Mouse (Mus musculus) ES-E14 (cell line): ENCODE measurements around the gene Gm5796. TPM values are rescaled to one million over a fixed set of nuclear protein-coding genes. Genes with fewer than 3 reads are reported as not detected.
"Not testable (repeated sequence)": the region's sequence is repeated elsewhere in the genome, so short reads cannot be mapped to it uniquely, and the experiment has no call there.

Source experiments
- DNase-seq: peaks from one replicate; pipeline ENCODE4 v3.0.0-alpha.2; 2013; ENCODE audit warnings: low read depth, low spot score
- H3K27ac ChIP-seq: 2 replicates; pipeline ENCODE4 v1.5.1; 2012; ENCODE audit warnings: low read depth, mild to moderate bottlenecking, low read length, moderate library complexity, mixed read lengths; ENCODE audit not compliant: poor library complexity, insufficient read depth, severe bottlenecking
- H3K36me3 ChIP-seq: 2 replicates; pipeline ENCODE4 v1.6.1; 2012; ENCODE audit warnings: mild to moderate bottlenecking, low read length, moderate library complexity, mixed read lengths; ENCODE audit not compliant: control insufficient read depth, poor library complexity, insufficient read depth, severe bottlenecking
- H3K4me1 ChIP-seq, 2 experiments: fragments of 150-350 bp in 1 of 2; sonication (generic) in 1 of 2; 2 replicates each; pipeline ENCODE4 v1.6.1; 2012; ENCODE audit warnings: low read length in 2 of 2, mild to moderate bottlenecking in 1 of 2, mixed read lengths in 1 of 2; ENCODE audit not compliant: control insufficient read depth in 2 of 2, insufficient read depth in 2 of 2, poor library complexity in 1 of 2
- H3K4me3 ChIP-seq, 2 experiments: fragments of 150-350 bp in 1 of 2; sonication (generic) in 1 of 2; 2 replicates each; pipeline ENCODE4 v1.5.1; 2012; ENCODE audit warnings: low read length in 2 of 2, low read depth in 1 of 2, mild to moderate bottlenecking in 1 of 2, mixed read lengths in 1 of 2; ENCODE audit not compliant: insufficient read depth in 1 of 2, poor library complexity in 1 of 2, severe bottlenecking in 1 of 2
- H3K9ac ChIP-seq: 2 replicates; pipeline ENCODE4 v1.6.1; 2012; ENCODE audit warnings: low read depth, mild to moderate bottlenecking, low read length, mixed read lengths; ENCODE audit not compliant: poor library complexity, insufficient read depth, severe bottlenecking
- H3K9me3 ChIP-seq: fragments of 150-350 bp; sonication (generic); 2 replicates; pipeline ENCODE4 v1.6.1; 2012; ENCODE audit warnings: low read depth, mild to moderate bottlenecking, low read length; ENCODE audit not compliant: control insufficient read depth, insufficient read depth
- in situ Hi-C, 2 experiments: fragments of 600-800 bp; cut with MboI; formaldehyde crosslinking; loops; one replicate each; pipeline ENCODE4 v1.15.1; 2025; ENCODE audit warnings: low sequenced_read_pairs in 2 of 2, inconsistent platforms in 1 of 2; ENCODE audit not compliant: unreplicated experiment in 2 of 2
- total RNA-seq: library from RNA; depleted of rRNA; stranded (reverse); fragments of 300-350 nt; gene quantifications from 2 replicates; pipeline ENCODE4 v1.2.3, GENCODE M21; 2012; rRNA removed

Gene Gm5796
- total RNA-seq: 1.4 TPM in 2 replicates

- DNase-seq, H3K4me1 ChIP-seq, H3K9me3 ChIP-seq, H3K9ac ChIP-seq, in situ Hi-C loops, H3K27ac ChIP-seq, H3K4me3 ChIP-seq, H3K36me3 ChIP-seq: not testable (repeated sequence)
Measured at GRCm38 (mm10) chr14:4023641-4024040, at the start of gene Gm5796. TSS of gene Gm5796 (plus strand) at chr14:4023941.

- H3K4me1 ChIP-seq, H3K27ac ChIP-seq, H3K9ac ChIP-seq, H3K4me3 ChIP-seq, in situ Hi-C loops, DNase-seq, H3K36me3 ChIP-seq, H3K9me3 ChIP-seq: not testable (repeated sequence)
Measured at GRCm38 (mm10) chr14:3998094-3998493, 25.6 kb upstream of the Gm5796 start, which contains the start of gene Gm3099. TSS of gene Gm3099 (plus strand) at chr14:3998394.

DNA sequence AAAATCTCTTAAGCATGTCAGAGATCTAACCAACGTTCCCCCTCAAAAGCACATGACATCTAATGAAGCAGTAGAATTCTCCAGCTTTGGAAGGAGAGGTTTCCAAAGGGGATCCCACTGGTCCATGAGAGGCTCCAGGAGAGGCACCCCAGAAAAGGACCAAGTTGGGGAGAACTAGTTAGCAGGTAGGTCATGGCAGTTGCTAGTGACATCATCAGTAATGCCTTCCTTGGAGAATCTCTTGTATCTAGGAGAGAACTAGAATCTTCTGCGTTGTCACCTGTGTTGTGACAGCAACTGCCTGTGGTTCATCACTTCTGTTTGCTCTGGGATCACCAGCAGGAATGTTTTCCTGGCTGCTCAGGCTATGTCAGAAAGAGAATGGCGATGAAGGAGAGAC is 60.1 kb downstream of the Gm5796 start, which contains the start of gene Gm3115:
Gene Gm3115, plus strand, starts transcription at position 301 of the 400 bp plus-strand sequence.
- in situ Hi-C loops, H3K9me3 ChIP-seq, H3K4me1 ChIP-seq, H3K36me3 ChIP-seq, H3K27ac ChIP-seq, H3K4me3 ChIP-seq, DNase-seq, H3K9ac ChIP-seq: not testable (repeated sequence)

Other genes with a start within 250 kb of the Gm5796 start
- 1.5 and 1.7 TPM in 2 replicates for gene Gm3002, start 213.9 kb upstream of the Gm5796 start, total RNA-seq
- gene Gm3033, start 177.7 kb upstream of the Gm5796 start, total RNA-seq: not detected in 2 replicates
- gene Gm2916, start 139.8 kb upstream of the Gm5796 start, total RNA-seq: not detected in 2 replicates
- not detected in 2 replicates for gene Gm3029, start 92.2 kb upstream of the Gm5796 start, total RNA-seq
- 0.58 TPM in 1 of 2 replicates, not detected in the other for gene Gm3095, start 60.4 kb upstream of the Gm5796 start, total RNA-seq
- gene Gm3099, start 25.5 kb upstream of the Gm5796 start, total RNA-seq: not detected in 2 replicates
- not detected in 2 replicates for gene Gm3115, start 60.2 kb downstream of the Gm5796 start, total RNA-seq
- 1.2 and 1.7 TPM in 2 replicates for gene Gm8108, start 86.6 kb downstream of the Gm5796 start, total RNA-seq
- not detected in 2 replicates for gene Gm3127, start 141.1 kb downstream of the Gm5796 start, total RNA-seq
- 10.1 and 12.4 TPM in 2 replicates for gene Gm2974, start 158.6 kb downstream of the Gm5796 start, total RNA-seq
- not detected in 2 replicates for gene Gm3138, start 225.7 kb downstream of the Gm5796 start, total RNA-seq